Mouse (Mus musculus) megakaryocyte, embryonic 14.5 days (primary cell): ENCODE results near the gene Acot4.

ENCODE experiments used
- FLI1 ChIP-seq: IDR thresholded peaks from 2 replicates; pipeline ENCODE4 v1.6.1; 2012; ENCODE audit warnings: low read length, inconsistent platforms, mixed read lengths
- GATA1 ChIP-seq: IDR thresholded peaks from 3 replicates; pipeline ENCODE4 v1.6.1; 2012; ENCODE audit warnings: mixed read lengths, low read length, inconsistent platforms, borderline replicate concordance

DNA sequence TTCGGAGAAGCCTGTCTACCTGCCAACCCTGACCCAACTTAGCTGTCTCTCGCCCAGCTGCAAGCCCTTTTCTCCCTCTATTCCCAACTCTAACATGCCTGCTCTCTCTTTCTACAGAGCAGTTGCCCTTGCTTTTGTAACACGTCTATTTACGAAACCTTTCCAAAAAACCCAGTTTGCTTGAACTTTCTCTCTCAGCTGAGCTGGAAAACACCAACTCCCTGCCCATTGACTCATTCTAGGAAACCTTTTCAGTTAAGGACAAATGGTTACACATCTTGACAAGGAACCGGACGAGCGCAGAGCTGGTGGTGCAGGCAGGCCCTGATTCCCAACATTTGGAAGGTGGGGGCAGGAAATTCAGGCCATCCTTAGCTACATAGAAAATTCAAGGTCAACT is 14.4 kb downstream of the Acot4 start:
- no peak for TF ChIP-seq GATA1
- no peak for TF ChIP-seq FLI1
